Mouse (Mus musculus) kidney, postnatal 4 days (tissue): ENCODE data around the gene Olfr340.
"Not testable (repeated sequence)": the region's sequence is repeated elsewhere in the genome, so short reads cannot be mapped to it uniquely, and the experiment has no call there.

Experiments used
- DNase-seq, 2 experiments: peaks; one replicate each; pipeline ENCODE4 v3.0.0; 2021; ENCODE audit warnings: mixed read lengths in 2 of 2

Gene Olfr340

DNA sequence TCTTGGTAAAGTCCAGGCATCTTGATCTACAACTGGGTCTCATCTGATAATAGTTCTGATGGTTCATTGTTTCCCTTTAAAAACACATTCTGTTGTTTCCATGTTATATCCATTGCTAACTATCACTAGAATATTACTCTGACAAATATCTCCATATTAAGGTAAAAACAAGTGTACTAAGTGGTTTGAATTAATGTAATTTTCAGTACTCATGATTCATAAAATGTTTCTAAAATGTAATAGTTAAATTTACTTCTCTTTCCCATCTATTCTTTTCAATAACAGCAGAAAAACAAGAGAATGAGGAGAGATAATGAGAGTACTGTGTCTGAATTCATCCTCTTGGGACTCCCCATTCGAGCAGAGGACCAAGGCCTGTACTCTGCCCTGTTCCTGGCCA lies at the start of gene Olfr340:
Olfr340 (plus strand) TSS at position 301 of the 400 bp plus-strand sequence.
- no peak for DNase-seq

DNA sequence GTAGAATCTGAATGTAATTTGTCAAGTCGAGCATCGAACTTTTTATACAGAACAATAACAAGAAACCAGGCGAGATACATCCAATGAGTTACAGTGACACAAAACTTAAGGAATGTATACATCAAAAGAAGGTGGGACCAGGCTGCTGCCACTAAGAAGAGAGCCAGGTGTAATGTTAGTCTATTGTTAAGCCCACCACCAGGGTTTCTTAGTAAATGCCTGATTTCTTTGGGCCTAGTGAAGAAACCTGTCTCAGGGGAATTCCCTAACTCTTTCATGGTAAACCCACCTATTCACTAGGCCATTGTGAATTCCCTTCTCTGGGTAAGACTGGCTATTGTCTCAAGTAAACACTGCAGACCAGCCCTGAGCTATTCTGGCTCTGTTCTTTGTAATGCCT lies 37.2 kb upstream of the Olfr340 start:
- not testable (repeated sequence) for DNase-seq

DNA sequence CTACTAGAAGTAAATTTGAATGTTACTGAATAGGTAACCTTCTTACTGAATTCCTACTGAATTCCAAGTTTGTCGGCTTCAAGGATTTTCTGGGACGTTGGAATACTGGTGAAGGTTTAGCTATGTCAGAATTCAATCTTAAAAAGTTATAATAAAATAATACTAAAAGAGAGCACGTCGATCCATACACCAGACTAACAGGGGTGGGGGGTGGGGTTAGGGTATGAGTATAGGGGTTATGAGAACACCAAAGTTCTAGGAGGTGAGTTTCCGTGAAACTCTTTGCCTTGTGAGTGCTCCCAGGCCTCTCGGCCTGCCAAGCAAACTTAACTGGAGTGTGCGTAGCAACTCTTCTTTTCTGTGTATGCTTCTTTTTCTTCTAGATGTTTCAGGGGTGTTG lies 36.8 kb upstream of the Olfr340 start:
- not testable (repeated sequence) for DNase-seq

DNA sequence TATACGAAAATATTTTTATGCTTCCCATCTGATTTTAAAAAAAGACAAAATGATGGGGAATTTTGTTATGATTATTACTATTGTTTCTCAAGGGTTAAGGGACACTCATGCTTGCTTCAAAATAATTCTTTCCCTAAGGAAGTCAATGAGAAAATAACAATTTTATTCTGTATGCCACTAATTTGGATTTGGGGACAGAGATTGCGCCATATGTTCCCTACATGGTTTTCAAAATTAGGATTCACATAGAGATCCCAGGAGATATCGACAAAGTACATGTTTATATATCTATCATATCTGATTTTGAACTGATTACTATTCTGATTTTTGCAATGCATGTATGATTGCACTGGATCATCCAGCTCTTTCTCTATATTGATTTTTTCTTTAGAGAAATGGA lies 33.7 kb upstream of the Olfr340 start, which contains the start of gene Olfr339:
Olfr339 (plus strand) TSS at position 301 of the 400 bp plus-strand sequence.
- no peak for DNase-seq

DNA sequence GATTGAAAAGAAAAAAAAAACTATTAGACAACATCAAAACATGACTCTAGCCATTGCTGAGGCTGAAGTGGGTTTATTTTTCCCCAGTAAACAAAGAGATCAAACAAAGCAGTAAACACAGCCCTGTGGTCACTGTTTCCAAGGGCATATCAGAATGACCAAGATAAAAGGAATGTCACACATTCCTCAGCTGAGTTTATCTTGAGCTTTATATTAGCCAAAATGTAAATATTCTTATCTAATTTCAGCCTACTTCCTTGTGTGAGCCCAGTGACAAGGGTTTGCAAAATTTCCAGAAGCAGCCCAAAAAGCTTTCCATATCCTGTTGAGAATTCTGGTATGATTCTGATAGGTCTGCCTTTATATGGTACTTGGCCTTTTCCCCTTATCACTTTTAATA lies 21.2 kb downstream of the Olfr340 start:
- no peak for DNase-seq

DNA sequence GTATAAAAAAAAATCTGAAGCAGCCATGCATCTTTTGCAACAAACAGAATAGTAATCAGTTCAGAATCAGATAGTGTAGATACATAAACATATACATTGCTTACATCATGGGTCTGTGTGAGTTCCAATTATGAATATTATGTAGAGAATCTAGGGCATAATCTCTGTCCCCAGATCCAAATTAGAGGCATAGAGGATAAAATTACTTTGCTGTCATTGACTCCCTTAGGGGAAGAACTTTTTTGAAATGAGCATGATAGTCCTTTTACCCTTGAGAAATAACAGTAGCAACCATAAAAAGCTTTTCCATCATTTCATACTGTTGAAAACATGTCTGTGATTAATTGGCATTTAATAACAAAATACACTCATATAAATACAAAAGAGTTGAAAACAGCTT lies 30.0 kb downstream of the Olfr340 start, which contains the start of gene Olfr341:
Olfr341 (minus strand) TSS at position 101 of the 400 bp plus-strand sequence.
- DNase-seq, result no peak
